Comparison of ENCODE assay signal across 8 mouse cellular contexts in genomic region chr19:37419613-37420012, GRCm38 (mm10). TPM values are rescaled to one million over a fixed set of nuclear protein-coding genes. Genes with fewer than 3 reads are reported as not detected.
DNase-seq lines count a peak whose midpoint lies in the region; ATAC-seq lines count a peak whose summit lies in the region.

No protein-coding gene starts in this region.

- no peaks in the 10 kb centered on the region for H3K9me3 ChIP-seq in heart, embryonic 11.5 days (replicated peaks; ENCODE audit: control insufficient read depth, low read length)

- no peak overlapping the region for H3K4me3 ChIP-seq in heart, embryonic 11.5 days (ENCODE audit: low read depth, low read length)

- peak; percentile 50 to 69 for DNase-seq in heart, adult 18-20 months
- peak; percentile 74 for DNase-seq in A20 (ENCODE audit: low read depth, low spot score)
- DNase-seq in ZHBTc4 (ENCODE audit: low read depth, low spot score): peak; percentile 83
- DNase-seq in embryo, embryonic 10.5 days (ENCODE audit: low spot score): peak; percentile 84
- peak; percentile 62 for DNase-seq in kidney, postnatal 14 days
- peak; percentile 61 for DNase-seq in thymus, postnatal 14 days

- H3K9ac ChIP-seq in heart, embryonic 11.5 days (ENCODE audit: low read depth, low read length): no peak overlapping the region

- ATAC-seq in heart, embryonic 11.5 days (replicated peaks; ENCODE audit: insufficient number of reproducible peaks, low FRiP score, low TSS enrichment): no peak
- ATAC-seq in megakaryocyte-erythroid progenitor cell, adult 5-6 weeks (replicated peaks; ENCODE audit: low FRiP score, low TSS enrichment, poor library complexity, severe bottlenecking): peak; percentile 67

- WGBS in heart, embryonic 11.5 days (ENCODE audit: insufficient replicate concordance): 48% methylated on average over 3 of the region's 3 CpGs

- H3K27me3 ChIP-seq in heart, embryonic 11.5 days (ENCODE audit: control insufficient read depth, insufficient read depth, low read length): no peaks in the 10 kb centered on the region

- H3K36me3 ChIP-seq in heart, embryonic 11.5 days (ENCODE audit: control insufficient read depth, insufficient read depth, low read length): peaks cover 29% of the 10 kb centered on the region

- no peaks in the 10 kb centered on the region for H3K4me1 ChIP-seq in heart, embryonic 11.5 days (ENCODE audit: control insufficient read depth, insufficient read depth, low read length)

- H3K27ac ChIP-seq in heart, embryonic 11.5 days (ENCODE audit: low read depth, low read length): no peak overlapping the region

- H3K4me2 ChIP-seq in heart, embryonic 11.5 days: no peak overlapping the region

RNA-seq across cellular contexts. Expression of gene Hhex, which starts 15.0 kb away (rescaled TPM):
- total RNA-seq in heart, adult 18-20 months (2021): 1 to 10 TPM; 1.8 to 2.4 TPM
- polyA plus RNA-seq in heart, embryonic 11.5 days (2014; fragmentation: Nextera tagmentation; extraction: Ambion mirVana): 10.9 and 13.4 TPM in 2 replicates
- 51.2 and 63.8 TPM in 2 replicates for total RNA-seq in megakaryocyte-erythroid progenitor cell, adult 5-6 weeks (2014; fragmentation: Nextera tagmentation)
- 33.5 and 34.2 TPM in 2 replicates for total RNA-seq in megakaryocyte-erythroid progenitor cell, adult 5-6 weeks (2017)

RNA-seq across cellular contexts. Expression of gene Kif11, which starts 43.4 kb away (rescaled TPM):
- total RNA-seq in heart, adult 18-20 months (2021): under 1 TPM; 0.40 to 0.49 TPM
- polyA plus RNA-seq in heart, embryonic 11.5 days (2014; fragmentation: Nextera tagmentation; extraction: Ambion mirVana): 54.1 and 56.6 TPM in 2 replicates
- total RNA-seq in megakaryocyte-erythroid progenitor cell, adult 5-6 weeks (2014; fragmentation: Nextera tagmentation): 71.5 and 75.2 TPM in 2 replicates
- 144 TPM in 2 replicates for total RNA-seq in megakaryocyte-erythroid progenitor cell, adult 5-6 weeks (2017)

Comparison
In these comparisons a context has a peak if more than half of its experiments do, and no peak if none do; other contexts are left out.
1. RNA of gene Hhex, which starts 15.0 kb away (total RNA-seq): 33.5 to 63.8 TPM in megakaryocyte-erythroid progenitor cell, adult 5-6 weeks; 1.8 to 2.4 TPM in heart, adult 18-20 months; every median in the first group is over 10 times any median in the second.
2. RNA of gene Kif11, which starts 43.4 kb away (total RNA-seq): 71.5 to 144 TPM in megakaryocyte-erythroid progenitor cell, adult 5-6 weeks; 0.40 to 0.49 TPM in heart, adult 18-20 months; every median in the first group is over 10 times any median in the second.
3. Peak in every context shown above with its lines, with median percentiles within 50 percentile points of each other: DNase-seq.